Mouse (Mus musculus) lung, adult 10 weeks (tissue): Measurements from ENCODE around the gene Prr5l. TPM values are rescaled to one million over a fixed set of nuclear protein-coding genes. Genes with fewer than 3 reads are reported as not detected.

Experiments used
- polyA plus RNA-seq: library from polyadenylated mRNA; stranded (reverse); fragments of 350-450 nt; fragmentation: Illumina TruSeq; extraction: RNeasy Lipid Tissue Mini Kit (QIAGEN cat#74804); gene quantifications from one replicate; pipeline ENCODE4 v1.2.3, GENCODE M21; 2014; ENCODE audit warnings: low read depth, low replicate concordance; ENCODE audit not compliant: insufficient read depth

The Prr5l gene
- polyA plus RNA-seq = 8.9 TPM

GRCm38 (mm10) chr2:101882998-101883397 is at the start of gene Prr5l:
Gene Prr5l (minus strand): TSS chr2:101883027.

GRCm38 (mm10) chr2:101885768-101886438 is 3.1 kb upstream of the Prr5l start, which contains the start of gene Commd9:
Gene Commd9 (plus strand): TSS chr2:101886247.

GRCm38 (mm10) chr2:101678236-101679021 is 204.4 kb downstream of the Prr5l start, which contains the start of gene Traf6:
Gene Traf6 (plus strand): TSS chr2:101678429.

Other genes starting within 250 kb of the Prr5l start
- gene Rag1, start 233.5 kb downstream of the Prr5l start, polyA plus RNA-seq = not detected
- gene B230118H07Rik, start 233.5 kb downstream of the Prr5l start, polyA plus RNA-seq = 34.0 TPM
- 5.7 TPM for gene Traf6, start 204.6 kb downstream of the Prr5l start, polyA plus RNA-seq
- 31.8 TPM for gene Commd9, start 3.2 kb upstream of the Prr5l start, polyA plus RNA-seq